Mouse (Mus musculus) megakaryocyte, embryonic 14.5 days (primary cell): ENCODE results near the gene Mad1l1.

Source experiments
- FLI1 ChIP-seq: IDR thresholded peaks from 2 replicates; pipeline ENCODE4 v1.6.1; 2012; ENCODE audit warnings: low read length, inconsistent platforms, mixed read lengths
- GATA1 ChIP-seq: IDR thresholded peaks from 3 replicates; pipeline ENCODE4 v1.6.1; 2012; ENCODE audit warnings: mixed read lengths, low read length, inconsistent platforms, borderline replicate concordance

DNA sequence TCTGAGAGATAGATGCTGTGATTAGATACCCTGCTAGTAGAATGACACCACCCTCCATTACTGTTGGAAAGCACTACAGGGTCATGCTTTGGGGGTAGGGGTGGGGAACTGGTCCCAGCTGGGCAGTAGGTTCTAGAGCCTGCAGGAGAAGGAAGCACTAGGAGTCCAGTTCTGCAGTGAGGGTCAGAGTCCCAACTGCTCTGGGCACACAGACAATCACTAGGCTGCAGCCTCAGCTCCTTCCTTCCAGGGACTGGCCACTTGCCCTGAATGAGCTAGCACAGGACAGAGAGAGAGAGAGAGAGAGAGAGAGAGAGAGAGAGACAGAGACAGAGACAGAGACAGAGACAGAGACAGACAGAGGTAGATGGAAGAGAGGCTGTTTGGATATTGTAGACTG is 255.1 kb downstream of the Mad1l1 start:
- TF ChIP-seq GATA1 (no peak), FLI1 (no peak)
